In genomic region chr11:69258287-69258686, GRCm38 (mm10) we compare ENCODE assay signal across 8 mouse cellular contexts. TPM values are rescaled to one million over a fixed set of nuclear protein-coding genes. Genes with fewer than 3 reads are reported as not detected.
A peak's percentile ranks its signal among the peaks of the same experiment; 100 is the strongest.
DNase-seq lines count a peak whose midpoint lies in the region; ATAC-seq and TF ChIP-seq lines count a peak whose summit lies in the region.

No protein-coding gene starts in this region.

- H3K4me1 ChIP-seq in heart, adult 2 months (ENCODE audit: control insufficient read depth, insufficient read depth, low read length), result no peaks in the 10 kb centered on the region; the same call in 1 of the 2 replicates
- 0 out of 2 replicates have a peak, but pooled peaks cover under 1% of the 10 kb centered on the region for H3K4me1 ChIP-seq in limb, embryonic 14.5 days (ENCODE audit: control insufficient read depth, insufficient read depth, low read length)

- H3K79me2 ChIP-seq in heart, adult 2 months (replicated peaks; ENCODE audit: control insufficient read depth, insufficient read depth, low read length), result no peaks in the 10 kb centered on the region

- H3K4me2 ChIP-seq in limb, embryonic 14.5 days (replicated peaks; ENCODE audit: low read depth, low read length, severe bottlenecking), result no peak overlapping the region

- peak overlapping the region; percentile 60 for H3K27ac ChIP-seq in heart, adult 2 months
- H3K27ac ChIP-seq in limb, embryonic 14.5 days (replicated peaks; ENCODE audit: low read depth, low read length), result no peak overlapping the region

- H3K9ac ChIP-seq in heart, adult 2 months (ENCODE audit: low read depth, low read length), result no peak overlapping the region
- H3K9ac ChIP-seq in limb, embryonic 14.5 days (ENCODE audit: low read depth, low read length, severe bottlenecking), result no peak overlapping the region

- H3K27me3 ChIP-seq in heart, adult 2 months (ENCODE audit: control insufficient read depth, insufficient read depth, low read length), result no peaks in the 10 kb centered on the region
- H3K27me3 ChIP-seq in limb, embryonic 14.5 days (ENCODE audit: control insufficient read depth, insufficient read depth, low read length), result no peaks in the 10 kb centered on the region

- 0 out of 2 replicates have a peak, but pooled peaks have one; percentile 15 for TF ChIP-seq EP300 in heart, adult 2 months (IDR thresholded peaks at IDR 0.05; ENCODE audit: insufficient read depth, low read depth, low read length)

- no peaks in the 10 kb centered on the region for H3K9me3 ChIP-seq in limb, embryonic 14.5 days (ENCODE audit: control insufficient read depth, low read length)

- DNase-seq in heart, adult 2 months, result peak; percentile 39 to 62
- no peak for DNase-seq in heart, adult 9 months (ENCODE audit: low spot score in 2 of 2)
- DNase-seq in CD8-positive naive resting alpha-beta T cell, adult 2 months (ENCODE audit: low read depth in 2 of 2, low spot score in 2 of 2), result peak; percentile 44 to 56
- DNase-seq in c-Kit-positive CD71-positive TER-119-negative erythroid progenitor cells, embryonic 14.5 days (ENCODE audit: low read depth), result peak; percentile 59
- peak; percentile 57 for DNase-seq in forelimb bud, embryonic 11.5 days (ENCODE audit: low read depth, low spot score)
- DNase-seq in limb, embryonic 14.5 days (ENCODE audit: low spot score), result peak; percentile 33
- peak; percentile 52 for DNase-seq in neural tube, embryonic 10.5 days (ENCODE audit: extremely low spot score, low spot score)
- DNase-seq in yolk sac, embryonic 10.5 days (ENCODE audit: low spot score), result no peak

- no peak overlapping the region for H3K4me3 ChIP-seq in heart, adult 2 months
- no peak overlapping the region for H3K4me3 ChIP-seq in limb, embryonic 14.5 days (replicated peaks; ENCODE audit: low read length)

- TF ChIP-seq CTCF in heart, adult 2 months (IDR thresholded peaks at IDR 0.05), result peak; percentile 68

- no peak for ATAC-seq in limb, embryonic 14.5 days (ENCODE audit: low FRiP score, low read depth)

- intact Hi-C loops in heart, adult 2 months (cut with DNase I), result loop anchor here (1.0 kb wide), 1 partner anchor 132 kb away; no protein-coding TSS in a partner anchor

- 52% methylated on average over 5 of the region's 5 CpGs for WGBS in heart, adult 2 months
- WGBS in limb, embryonic 14.5 days, result 65% methylated on average over 5 of the region's 5 CpGs

- no peaks in the 10 kb centered on the region for H3K36me3 ChIP-seq in heart, adult 2 months (ENCODE audit: control insufficient read depth, insufficient read depth, low read length)
- no peaks in the 10 kb centered on the region for H3K36me3 ChIP-seq in limb, embryonic 14.5 days (ENCODE audit: control insufficient read depth, insufficient read depth, low read length)

- TF ChIP-seq POLR2A in heart, adult 2 months (IDR thresholded peaks at IDR 0.05; ENCODE audit: insufficient read depth, low read depth, low read length), result no peak
- TF ChIP-seq POLR2A in limb, embryonic 14.5 days (IDR thresholded peaks at IDR 0.05; ENCODE audit: borderline replicate concordance, extremely low read depth, insufficient read depth, insufficient read length), result no peak

RNA-seq across cellular contexts. Expression of gene Gucy2e, which starts 21.5 kb away (rescaled TPM):
- 1 to 10 TPM; 1.6 to 1.8 TPM for total RNA-seq in heart, adult 2 months (2021)
- polyA plus RNA-seq in heart, adult 2 months (2012; rRNA removed), result 0.06 TPM in 2 replicates
- polyA plus RNA-seq in limb, embryonic 14.5 days (2012; rRNA removed), result 0.09 and 0.14 TPM in 2 replicates
- 0.06 and 0.12 TPM in 2 replicates for polyA plus RNA-seq in limb, embryonic 14.5 days (2014; fragmentation: Nextera tagmentation; extraction: Ambion mirVana)

Comparison
In these comparisons a context has a peak if more than half of its experiments do, and no peak if none do; other contexts are left out.
1. DNase-seq: peak in heart, adult 2 months (2 of 2), CD8-positive naive resting alpha-beta T cell, adult 2 months (2 of 2), c-Kit-positive CD71-positive TER-119-negative erythroid progenitor cells, embryonic 14.5 days (single experiment), forelimb bud, embryonic 11.5 days (single experiment), limb, embryonic 14.5 days (single experiment) and neural tube, embryonic 10.5 days (single experiment); none in heart, adult 9 months (0 of 2) and yolk sac, embryonic 10.5 days (single experiment).